9 mouse cellular contexts compared by ENCODE assay signal in genomic region chr10:79932736-79933135, GRCm38 (mm10). TPM values are rescaled to one million over a fixed set of nuclear protein-coding genes. Genes with fewer than 3 reads are reported as not detected.
DNase-seq lines count a peak whose midpoint lies in the region; ATAC-seq and TF ChIP-seq lines count a peak whose summit lies in the region.
"Had no signal": no experiment of that assay in that cellular context is flagged by ENCODE, and none has a peak within 500 bp of the region (broad histone marks: within the 10 kb centered on the region; RNA-seq: fewer than 3 reads in every experiment).

No protein-coding gene starts in this region.

- peak overlapping the region; percentile 71 for H3K27ac ChIP-seq in heart, embryonic 11.5 days (ENCODE audit: low read depth, low read length)
- no peak overlapping the region for H3K27ac ChIP-seq in testis, adult 2 months (ENCODE audit: control insufficient read depth, insufficient read depth, low read depth, low read length)

- TF ChIP-seq POLR2A in testis, adult 2 months (IDR thresholded peaks at IDR 0.05; ENCODE audit: control insufficient read depth, low read depth, low read length) = no peak

- peaks cover 71% of the 10 kb centered on the region for H3K4me1 ChIP-seq in heart, embryonic 11.5 days (ENCODE audit: control insufficient read depth, insufficient read depth, low read length)
- H3K4me1 ChIP-seq in testis, adult 2 months (ENCODE audit: control insufficient read depth, insufficient read depth, low read length) = peaks cover 38% of the 10 kb centered on the region

- H3K36me3 ChIP-seq in heart, embryonic 11.5 days (ENCODE audit: control insufficient read depth, insufficient read depth, low read length) = peaks cover 19% of the 10 kb centered on the region
- no peaks in the 10 kb centered on the region for H3K36me3 ChIP-seq in testis, adult 2 months (ENCODE audit: control insufficient read depth, insufficient read depth, low read length)

- no peak for TF ChIP-seq CTCF in testis, adult 2 months (IDR thresholded peaks at IDR 0.05; ENCODE audit: control insufficient read depth, insufficient read depth, insufficient replicate concordance, low read depth, low read length)

- WGBS in heart, embryonic 11.5 days (ENCODE audit: insufficient replicate concordance) = 12% methylated on average over 8 of the region's 8 CpGs

- H3K9me3 ChIP-seq in heart, embryonic 11.5 days (replicated peaks; ENCODE audit: control insufficient read depth, low read length) = no peaks in the 10 kb centered on the region

- intact Hi-C loops in left cerebral cortex, postnatal 4 days (cut with DNase I) = no loop called here

- no peak for ATAC-seq in heart, embryonic 11.5 days (replicated peaks; ENCODE audit: insufficient number of reproducible peaks, low FRiP score, low TSS enrichment)
- no peak for ATAC-seq in monocyte, adult 5-6 weeks (replicated peaks; ENCODE audit: insufficient number of reproducible peaks, low FRiP score, low TSS enrichment, poor library complexity, severe bottlenecking)

- H3K9ac ChIP-seq in heart, embryonic 11.5 days (ENCODE audit: low read depth, low read length) = peak overlapping the region; percentile 52; the same call in 1 of the 2 replicates

- no peaks in the 10 kb centered on the region for H3K27me3 ChIP-seq in heart, embryonic 11.5 days (ENCODE audit: control insufficient read depth, insufficient read depth, low read length)
- H3K27me3 ChIP-seq in testis, adult 2 months (ENCODE audit: control insufficient read depth, insufficient read depth, low read length) = no peaks in the 10 kb centered on the region

- H3K4me2 ChIP-seq in heart, embryonic 11.5 days = peak overlapping the region; percentile 35

- H3K4me3 ChIP-seq in heart, embryonic 11.5 days (ENCODE audit: low read depth, low read length) = 0 out of 2 replicates have a peak overlapping the region, but pooled peaks have one; percentile 15
- peak overlapping the region; percentile 83 for H3K4me3 ChIP-seq in testis, adult 2 months (ENCODE audit: control insufficient read depth, low read depth, low read length)

- DNase-seq in left cerebral cortex, postnatal 4 days = peak; percentile 86
- DNase-seq in left cerebral cortex, adult 11 months (ENCODE audit: low spot score) = no peak
- DNase-seq in cerebellum, postnatal 14 days = peak; percentile 63 to 69
- DNase-seq in kidney, adult 9 months = peak; percentile 59
- peak; percentile 72 for DNase-seq in lung, postnatal 25 days (ENCODE audit: low spot score)

RNA-seq across cellular contexts. Expression of gene Arid3a, which starts 5.9 kb away (rescaled TPM):
- 1 to 10 TPM; 6.3 to 9.5 TPM for total RNA-seq in left cerebral cortex, postnatal 4 days (2021)
- 4.3 and 12.7 TPM in 2 replicates for polyA plus RNA-seq in heart, embryonic 11.5 days (2014; fragmentation: Nextera tagmentation; extraction: Ambion mirVana)
- polyA plus RNA-seq in testis, adult 2 months (2012; rRNA removed) = 59.5 and 65.0 TPM in 2 replicates
- 35.3 to 38.9 TPM (median 36.8 TPM) in 3 replicates for total RNA-seq in monocyte, adult 5-6 weeks (2017)

RNA-seq across cellular contexts. Expression of gene R3hdm4, which starts 11.7 kb away (rescaled TPM):
- 100 to 1,000 TPM; 307 to 309 TPM for total RNA-seq in left cerebral cortex, postnatal 4 days (2021)
- polyA plus RNA-seq in heart, embryonic 11.5 days (2014; fragmentation: Nextera tagmentation; extraction: Ambion mirVana) = 87.6 and 89.2 TPM in 2 replicates
- 15.0 and 15.2 TPM in 2 replicates for polyA plus RNA-seq in testis, adult 2 months (2012; rRNA removed)
- total RNA-seq in monocyte, adult 5-6 weeks (2017) = 23.4 to 53.8 TPM (median 35.4 TPM) in 3 replicates

RNA-seq across cellular contexts. Expression of gene Kiss1r, which starts 16.0 kb away (rescaled TPM):
- 1 to 10 TPM; 5.0 to 6.8 TPM for total RNA-seq in left cerebral cortex, postnatal 4 days (2021)
- 0.15 and 0.31 TPM in 2 replicates for polyA plus RNA-seq in heart, embryonic 11.5 days (2014; fragmentation: Nextera tagmentation; extraction: Ambion mirVana)
- 0.75 and 0.99 TPM in 2 replicates for polyA plus RNA-seq in testis, adult 2 months (2012; rRNA removed)
- 0.39 TPM in 1 of 3 replicates, not detected in the others for total RNA-seq in monocyte, adult 5-6 weeks (2017)

RNA-seq across cellular contexts. Expression of gene Gm26602, which starts 22.1 kb away (rescaled TPM):
- total RNA-seq in left cerebral cortex, postnatal 4 days (2021) = not detected
- polyA plus RNA-seq in heart, embryonic 11.5 days (2014; fragmentation: Nextera tagmentation; extraction: Ambion mirVana) = 8.1 TPM in 1 of 2 replicates, not detected in the other
- polyA plus RNA-seq in testis, adult 2 months (2012; rRNA removed) = not detected in 2 replicates
- total RNA-seq in monocyte, adult 5-6 weeks (2017) = not detected in 3 replicates
- total RNA-seq: layer of hippocampus, postnatal 14 days had no signal

RNA-seq across cellular contexts. Expression of gene Med16, which starts 24.0 kb away (rescaled TPM):
- 10 to 100 TPM; 56.4 to 59.6 TPM for total RNA-seq in left cerebral cortex, postnatal 4 days (2021)
- polyA plus RNA-seq in heart, embryonic 11.5 days (2014; fragmentation: Nextera tagmentation; extraction: Ambion mirVana) = 30.9 and 32.0 TPM in 2 replicates
- 163 and 181 TPM in 2 replicates for polyA plus RNA-seq in testis, adult 2 months (2012; rRNA removed)
- 13.3 to 16.8 TPM (median 13.3 TPM) in 3 replicates for total RNA-seq in monocyte, adult 5-6 weeks (2017)
